Mouse (Mus musculus) kidney, postnatal 14 days (tissue): ENCODE measurements at regions not wholly inside any gene's neighbourhood (a gene's known extent, or its start where the extent isn't known, plus 50 kb on each side); places are given as distances from the start of the nearest gene placed in this dataset.

Source experiments
- DNase-seq: peaks from one replicate; pipeline ENCODE4 v3.0.0; 2022; ENCODE audit warnings: mixed read lengths

DNA sequence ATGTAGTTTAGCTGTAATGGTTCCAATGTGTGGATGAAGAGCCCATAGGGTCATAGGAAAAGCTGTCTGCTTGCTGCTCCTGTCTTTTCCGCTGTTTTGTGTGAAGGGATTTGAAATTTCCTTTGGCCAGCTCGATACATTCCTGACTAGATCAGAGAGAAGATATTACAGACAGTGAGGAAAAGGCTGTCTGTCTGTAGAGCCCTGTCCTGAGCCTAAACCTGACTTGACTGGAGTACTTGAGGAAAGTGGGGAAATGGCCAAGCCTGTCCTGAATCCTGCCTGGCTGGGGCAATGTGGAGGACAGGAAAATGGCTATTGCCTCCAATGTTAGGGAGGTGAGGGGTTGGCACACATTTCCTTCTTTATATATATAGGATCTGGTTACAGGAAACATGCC is 601.0 kb upstream of the Nrp1 start:
- peak; percentile 29 for DNase-seq

DNA sequence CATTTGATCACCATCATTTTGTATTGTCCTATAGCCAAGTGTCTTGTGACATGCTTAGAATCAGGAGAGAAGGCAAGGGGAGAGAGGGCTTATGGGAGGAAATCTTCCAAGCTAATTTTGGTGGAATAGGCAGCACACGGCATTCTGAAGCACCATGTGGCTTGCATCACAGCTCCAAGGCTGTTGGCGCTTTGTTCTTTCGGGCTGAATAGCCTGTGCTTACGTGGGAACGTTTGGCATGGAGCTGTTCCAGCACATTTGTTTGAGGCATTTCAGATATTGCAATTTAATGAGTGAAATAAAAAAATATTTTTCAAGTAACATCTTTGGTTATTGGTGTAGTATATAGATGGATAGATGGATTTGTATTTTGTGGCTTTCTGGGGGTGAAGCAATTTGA is 598.5 kb upstream of the Nrp1 start:
- DNase-seq, result no peak

DNA sequence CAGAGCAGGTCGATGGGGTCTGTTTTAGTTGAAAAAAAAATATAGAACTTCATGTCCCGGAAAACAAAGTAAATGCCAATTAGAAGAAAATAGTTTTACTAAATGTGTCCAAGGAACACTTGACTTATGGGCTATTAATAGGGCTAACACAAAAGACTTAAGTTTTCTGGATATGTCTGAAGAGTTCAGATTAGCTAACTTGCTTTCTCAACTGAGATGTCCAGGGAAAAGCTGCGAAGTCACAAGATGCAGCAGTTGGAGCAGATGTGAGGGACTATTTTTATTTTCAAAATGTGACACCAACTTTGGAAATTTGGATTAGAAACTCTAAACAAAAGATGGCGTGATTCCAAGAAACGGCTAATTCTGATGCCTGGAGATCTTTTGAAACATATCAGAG is 593.2 kb upstream of the Nrp1 start:
- no peak for DNase-seq

DNA sequence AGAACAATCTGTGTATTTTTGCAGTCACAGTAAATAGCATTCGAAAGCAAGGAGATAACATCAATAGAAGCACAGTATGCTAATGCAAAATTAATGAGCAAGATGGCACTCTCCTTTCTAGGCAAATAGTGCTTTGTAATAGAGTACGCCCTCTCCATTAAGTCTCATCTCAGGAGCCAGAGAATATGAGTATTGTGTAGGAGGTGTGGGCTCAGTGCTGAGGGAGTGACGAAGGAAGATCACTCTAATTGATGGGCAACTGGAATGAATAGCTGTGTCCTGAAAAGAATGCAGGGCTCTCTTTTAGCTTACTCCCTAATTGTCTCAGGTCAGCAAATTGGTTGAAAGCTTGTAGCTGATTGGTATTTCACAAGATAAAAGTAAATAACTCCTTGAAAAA is 590.1 kb upstream of the Nrp1 start:
- DNase-seq, result no peak

DNA sequence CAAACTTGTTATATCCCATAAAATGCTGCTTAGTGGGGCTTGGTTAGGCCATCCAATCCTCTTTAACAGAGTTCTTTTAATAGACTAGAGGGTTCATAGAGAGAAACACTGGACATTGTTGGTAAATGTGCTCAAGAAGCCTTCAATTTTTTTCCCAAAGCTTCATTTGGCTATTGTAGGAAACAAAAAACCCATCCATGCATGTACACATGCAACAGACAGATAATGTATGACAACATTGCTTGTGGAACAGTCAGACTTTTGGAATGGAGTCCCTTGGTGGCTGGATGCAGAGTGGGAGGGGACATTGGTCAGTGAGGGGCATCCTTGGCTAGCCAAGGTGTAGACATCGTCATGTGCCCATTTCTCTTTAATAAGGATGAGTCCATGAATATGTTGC is 588.8 kb upstream of the Nrp1 start:
- DNase-seq, result no peak

DNA sequence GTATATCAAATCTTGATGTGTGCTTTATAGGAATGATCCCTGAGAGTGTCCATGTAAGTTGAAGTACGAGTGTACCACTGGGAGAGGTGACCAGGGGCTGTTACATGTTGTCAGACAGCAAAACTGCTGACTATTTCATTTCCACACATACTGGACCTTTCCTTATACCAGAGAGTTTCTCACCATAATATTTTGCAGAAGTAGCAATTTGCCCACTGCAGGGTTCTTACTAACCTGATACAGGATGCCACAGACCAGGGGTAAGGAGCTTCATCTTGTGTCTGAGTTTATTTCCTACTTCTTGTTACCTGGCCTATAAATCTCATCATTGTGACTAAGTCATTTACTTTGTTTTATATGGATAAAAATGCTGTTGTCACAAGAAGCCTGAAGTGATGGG is 586.6 kb upstream of the Nrp1 start:
- DNase-seq, result no peak

DNA sequence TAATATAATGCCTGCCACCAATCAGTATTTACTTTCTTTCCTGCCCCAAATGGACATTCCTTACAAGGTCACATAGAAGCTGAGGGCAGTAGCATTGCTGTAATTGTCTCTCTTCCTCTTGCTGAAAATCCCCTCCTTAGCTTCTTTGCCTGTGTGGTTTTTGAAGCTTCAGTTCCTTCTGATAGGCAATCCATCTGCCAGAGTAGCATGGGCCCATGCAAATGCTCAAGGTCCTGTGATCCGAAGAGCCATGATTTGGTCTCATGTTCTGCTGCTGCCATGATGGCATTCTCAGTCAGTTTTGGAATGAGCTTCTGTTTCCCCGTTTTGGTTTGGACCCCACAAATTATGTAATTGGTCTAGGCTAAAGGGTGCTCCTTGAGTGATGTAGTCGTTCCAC is 586.0 kb upstream of the Nrp1 start:
- DNase-seq, result no peak

DNA sequence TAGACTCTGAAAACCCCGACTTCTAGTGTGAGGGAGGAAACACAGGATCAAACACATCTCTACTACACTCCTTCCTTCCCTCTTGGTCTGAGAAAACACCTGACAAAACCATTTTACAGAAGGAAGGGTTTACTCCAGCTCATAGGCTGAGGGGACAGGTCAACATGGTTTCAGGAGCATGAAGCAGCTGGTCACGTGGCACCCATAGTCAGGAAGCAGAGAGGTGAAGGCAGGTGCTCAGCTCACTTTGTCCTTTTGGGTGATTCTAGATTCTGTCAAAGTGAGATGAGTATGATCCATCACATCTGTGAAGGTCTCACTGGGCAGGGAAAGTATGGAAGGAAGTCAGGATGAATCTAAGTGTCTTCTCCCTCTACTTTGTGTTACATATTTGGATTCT is 585.5 kb upstream of the Nrp1 start:
- no peak for DNase-seq

DNA sequence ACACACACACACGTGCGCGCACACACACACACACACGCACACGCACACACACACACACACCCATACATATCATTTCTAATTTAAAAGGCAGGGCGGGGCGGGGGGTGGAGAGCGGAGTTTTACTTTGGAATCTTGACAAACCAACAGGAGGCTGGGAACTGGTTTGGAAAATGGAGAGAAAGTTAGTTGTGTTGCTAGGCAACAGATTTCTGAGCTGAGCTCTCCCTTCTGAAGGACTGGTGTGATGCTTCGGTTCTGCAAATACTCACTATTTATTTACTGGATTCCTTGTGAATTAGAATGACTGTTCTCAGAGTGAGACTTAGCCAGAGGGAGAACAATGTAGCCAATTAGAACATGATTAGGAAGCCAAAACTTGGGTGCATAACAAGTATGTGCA is 583.8 kb upstream of the Nrp1 start:
- DNase-seq, result no peak

DNA sequence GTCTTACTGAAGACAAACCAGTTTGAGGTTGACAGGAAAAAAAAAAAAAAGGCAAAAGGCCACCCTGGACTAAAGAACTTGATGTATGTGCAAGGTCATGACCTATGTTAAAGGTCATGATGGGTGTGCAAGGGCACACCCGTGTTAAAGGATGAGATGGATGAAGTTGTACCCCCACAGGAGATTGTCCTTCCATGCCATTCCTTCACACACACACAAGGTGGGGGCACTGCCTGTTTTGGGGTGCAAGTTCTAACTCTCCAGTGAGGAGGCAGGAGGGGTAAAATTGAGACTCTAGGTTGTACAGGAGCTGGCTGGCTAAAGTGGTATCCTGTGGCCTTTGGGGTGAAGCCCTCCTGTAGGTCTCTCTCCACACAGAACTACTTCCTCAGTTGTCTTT is 583.2 kb upstream of the Nrp1 start:
- DNase-seq, result no peak

DNA sequence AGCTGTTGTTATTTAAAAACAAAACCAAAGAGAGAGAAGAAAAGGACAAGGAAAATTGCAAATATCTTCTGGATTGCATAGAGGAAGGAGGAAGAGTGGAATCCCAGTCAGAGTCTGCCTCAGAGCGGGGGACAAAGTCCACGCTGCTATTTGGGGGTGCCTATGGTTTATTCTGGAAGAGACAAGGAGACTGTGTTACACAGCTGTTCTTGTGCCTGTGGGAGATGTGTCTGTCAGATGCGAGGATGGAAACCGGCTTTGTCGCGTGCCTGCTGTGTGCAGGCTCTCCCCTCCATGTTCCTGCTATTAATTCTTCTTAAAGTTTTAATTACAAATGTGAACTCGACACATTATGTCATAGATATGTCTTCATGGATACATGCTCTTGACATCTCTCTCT is 582.7 kb upstream of the Nrp1 start:
- DNase-seq, result no peak

DNA sequence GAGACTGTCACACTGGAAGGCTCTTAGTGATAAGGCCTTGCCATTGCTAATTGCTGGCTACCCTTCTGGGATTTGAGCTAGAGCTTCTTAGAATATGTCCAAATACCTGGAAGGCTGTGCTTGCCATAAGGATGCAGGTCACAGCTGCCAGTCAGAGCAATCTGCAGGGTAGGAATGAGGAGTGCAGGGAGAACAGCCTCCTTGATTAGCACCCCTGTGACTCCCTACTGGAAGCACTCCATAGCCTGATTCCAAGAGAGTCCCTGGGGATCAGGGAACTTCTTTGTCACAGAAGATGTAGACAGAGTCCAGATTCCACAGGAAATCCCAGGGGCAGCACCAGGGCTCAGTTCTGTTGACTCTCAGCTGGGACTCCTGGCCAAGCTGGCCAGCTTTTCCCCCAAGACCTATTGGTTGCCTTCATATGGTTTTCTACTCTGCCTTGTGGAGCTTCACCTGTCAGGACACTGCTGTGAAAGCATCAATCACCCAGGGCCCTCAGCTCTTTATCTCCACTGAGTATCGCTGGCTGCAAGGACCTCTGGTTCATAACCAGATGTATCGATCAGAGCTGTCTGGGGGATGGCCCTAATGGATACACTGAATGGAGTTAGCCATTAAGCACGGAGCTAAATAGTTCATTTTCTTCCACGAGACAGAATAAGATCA is 579.9 kb upstream of the Nrp1 start:
- DNase-seq, result no peak

DNA sequence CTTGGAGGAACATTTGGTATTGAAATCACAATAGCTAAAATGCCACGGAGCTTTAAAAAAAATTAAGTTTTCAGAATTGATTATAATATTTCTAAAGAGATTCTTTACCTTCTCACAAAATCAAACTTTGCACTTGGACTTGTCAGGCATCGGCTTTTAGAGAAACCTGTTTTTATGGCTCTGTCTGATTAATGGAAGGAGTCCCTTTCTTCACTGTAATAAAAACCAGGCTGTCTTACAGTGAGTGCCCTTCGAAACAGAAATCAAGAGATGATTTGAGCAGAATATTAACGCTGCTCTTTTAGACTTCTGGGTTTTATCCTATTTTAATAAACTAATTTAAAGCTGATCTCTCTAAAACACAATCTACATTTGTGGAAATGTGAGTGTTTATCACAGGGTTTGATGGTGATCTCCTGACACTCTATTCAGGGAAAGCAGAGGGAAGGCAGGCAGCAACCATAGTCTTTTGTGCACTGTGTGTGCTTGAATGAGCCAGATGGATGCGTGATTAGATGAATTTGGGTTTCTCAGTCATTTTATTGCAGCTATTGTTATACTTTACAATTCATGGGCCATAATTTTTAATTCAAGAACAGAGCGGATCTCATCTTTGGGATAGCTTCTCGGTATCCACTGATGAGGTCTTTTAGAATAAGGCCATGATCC is 579.2 kb upstream of the Nrp1 start:
- DNase-seq, result no peak

DNA sequence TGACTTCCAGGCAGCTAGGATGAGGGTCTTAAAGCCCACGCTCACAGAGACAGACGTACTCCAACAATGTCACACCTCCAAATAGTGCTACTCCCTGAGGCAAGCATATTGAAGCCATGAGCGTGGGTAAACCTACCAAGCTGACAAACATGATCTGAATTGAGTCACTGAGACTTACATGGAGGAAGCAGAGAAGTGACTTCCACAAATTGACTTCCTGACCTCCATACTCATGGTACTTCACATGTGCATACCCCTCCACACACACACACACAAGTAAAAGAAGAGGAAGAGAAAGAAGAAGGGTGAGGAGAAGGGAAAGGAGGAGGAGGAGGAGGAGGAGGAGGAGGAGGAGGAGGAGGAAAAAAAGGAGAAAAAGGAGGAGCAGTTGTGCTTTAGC is 577.8 kb upstream of the Nrp1 start:
- no peak for DNase-seq

DNA sequence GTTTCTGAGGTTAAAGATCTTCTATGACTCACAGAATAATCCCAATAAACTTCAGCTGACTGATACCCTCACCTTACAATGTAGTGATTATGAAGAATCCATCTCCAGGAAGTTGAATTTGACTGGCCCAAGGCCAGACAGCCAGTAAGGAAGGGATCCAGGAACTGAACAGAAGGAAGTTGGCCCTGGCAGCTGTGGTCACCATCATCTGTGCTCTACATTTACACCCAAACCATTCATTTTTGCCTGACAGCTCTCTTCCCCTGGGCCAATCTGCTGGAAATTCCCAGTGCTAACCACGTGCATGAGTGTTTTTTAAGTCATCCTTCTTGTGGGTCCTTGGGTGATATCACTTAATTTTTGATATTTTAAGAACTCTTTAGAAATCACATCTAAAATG is 577.4 kb upstream of the Nrp1 start:
- DNase-seq, result peak; percentile 61

DNA sequence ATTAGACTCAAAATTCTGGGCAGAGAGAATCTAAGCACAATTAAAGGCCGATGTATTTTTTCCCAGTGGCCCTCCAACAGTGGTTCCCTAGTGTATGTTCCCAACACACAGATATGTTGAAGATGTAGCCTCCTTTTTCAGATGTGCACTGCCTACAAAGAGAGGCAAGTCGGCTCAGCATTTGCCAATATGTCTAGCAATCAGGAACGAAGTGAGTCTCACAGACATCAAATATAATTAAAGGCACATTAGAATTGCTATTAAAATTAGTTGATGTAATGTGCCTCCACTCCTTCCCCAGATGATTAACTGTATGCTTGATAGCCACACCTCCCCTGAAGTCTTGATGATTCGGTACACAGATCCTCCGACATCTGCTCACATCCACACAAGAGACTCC is 565.8 kb upstream of the Nrp1 start:
- no peak for DNase-seq

DNA sequence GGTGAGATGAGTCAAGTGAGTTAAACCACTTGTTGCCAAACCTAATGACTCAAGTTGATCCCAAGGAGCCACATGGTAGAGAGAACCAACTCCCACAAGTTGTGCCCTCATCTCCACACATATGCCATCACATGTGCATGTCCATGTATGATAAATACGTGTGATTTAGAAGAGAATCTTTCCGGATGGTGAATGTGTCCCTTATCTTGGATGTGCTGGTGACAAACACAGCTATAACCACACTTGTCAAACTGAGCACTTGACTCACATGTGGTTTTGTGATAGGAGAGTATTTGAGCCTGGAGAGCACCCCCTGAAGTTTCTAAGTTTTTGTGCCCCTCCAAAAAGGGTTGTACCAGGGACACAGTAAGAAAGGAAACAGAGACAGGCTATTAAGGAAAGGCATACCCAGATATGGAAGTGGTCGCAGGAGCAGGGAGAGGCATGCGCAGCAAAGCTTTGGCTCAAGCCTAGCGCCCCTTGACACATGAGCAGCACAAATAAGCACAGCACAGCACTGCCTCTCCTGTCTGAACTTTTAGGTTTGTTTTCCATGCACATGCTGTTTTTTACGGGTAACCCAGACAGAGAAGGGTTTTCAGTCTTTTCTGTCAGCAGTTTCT is 558.4 kb upstream of the Nrp1 start:
- DNase-seq, result no peak

DNA sequence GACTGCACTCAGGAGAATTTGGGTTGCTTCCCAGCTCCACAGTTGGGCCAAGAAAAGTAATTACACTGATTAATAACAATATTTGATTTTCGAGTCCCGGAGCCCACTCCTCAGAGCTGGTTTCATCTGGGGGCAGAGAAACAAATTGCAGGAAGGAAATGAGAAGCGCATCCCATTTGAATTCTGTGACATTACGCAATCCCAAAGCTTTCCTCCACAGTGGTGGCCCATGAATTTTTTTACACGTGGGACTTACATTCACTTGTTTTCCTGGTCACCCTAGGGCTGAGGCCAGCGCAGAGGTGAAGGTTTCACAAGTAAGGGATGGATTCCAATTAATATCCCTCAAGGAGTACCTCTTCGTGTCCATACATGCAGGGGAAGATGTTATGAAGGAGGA is 556.3 kb upstream of the Nrp1 start:
- DNase-seq, result no peak

DNA sequence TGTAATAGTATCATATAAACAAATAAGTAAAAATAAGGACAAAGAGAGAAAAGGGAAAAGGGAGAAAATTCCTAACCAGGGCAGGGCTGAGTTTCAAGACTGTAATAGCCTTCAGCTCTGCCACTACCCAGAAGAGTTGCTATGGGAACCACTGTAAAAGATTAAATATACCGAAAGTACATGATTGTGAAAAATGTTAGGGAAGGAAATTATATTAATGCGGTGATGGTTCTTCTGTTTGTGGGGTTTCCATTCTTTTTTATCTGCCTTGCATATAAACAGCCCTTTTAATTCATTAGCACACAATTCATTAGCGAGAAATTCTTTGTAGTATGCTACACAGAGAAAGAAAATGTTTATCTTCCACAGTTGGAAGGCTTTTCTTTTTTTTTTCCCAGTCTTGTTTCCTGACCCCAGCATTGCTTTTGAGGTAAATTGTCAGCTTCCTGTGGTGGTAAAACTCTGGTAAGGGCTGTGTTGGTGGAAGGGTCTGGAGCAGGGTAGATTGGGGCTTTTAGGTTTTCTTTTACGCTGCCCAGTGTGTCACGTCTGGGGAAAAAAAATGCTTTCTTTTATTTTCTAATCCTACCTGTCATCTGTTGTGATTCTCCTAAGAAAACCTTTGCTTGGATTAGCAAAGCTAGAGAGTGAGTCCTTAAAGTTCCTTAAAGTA is 555.6 kb upstream of the Nrp1 start:
- DNase-seq, result no peak

DNA sequence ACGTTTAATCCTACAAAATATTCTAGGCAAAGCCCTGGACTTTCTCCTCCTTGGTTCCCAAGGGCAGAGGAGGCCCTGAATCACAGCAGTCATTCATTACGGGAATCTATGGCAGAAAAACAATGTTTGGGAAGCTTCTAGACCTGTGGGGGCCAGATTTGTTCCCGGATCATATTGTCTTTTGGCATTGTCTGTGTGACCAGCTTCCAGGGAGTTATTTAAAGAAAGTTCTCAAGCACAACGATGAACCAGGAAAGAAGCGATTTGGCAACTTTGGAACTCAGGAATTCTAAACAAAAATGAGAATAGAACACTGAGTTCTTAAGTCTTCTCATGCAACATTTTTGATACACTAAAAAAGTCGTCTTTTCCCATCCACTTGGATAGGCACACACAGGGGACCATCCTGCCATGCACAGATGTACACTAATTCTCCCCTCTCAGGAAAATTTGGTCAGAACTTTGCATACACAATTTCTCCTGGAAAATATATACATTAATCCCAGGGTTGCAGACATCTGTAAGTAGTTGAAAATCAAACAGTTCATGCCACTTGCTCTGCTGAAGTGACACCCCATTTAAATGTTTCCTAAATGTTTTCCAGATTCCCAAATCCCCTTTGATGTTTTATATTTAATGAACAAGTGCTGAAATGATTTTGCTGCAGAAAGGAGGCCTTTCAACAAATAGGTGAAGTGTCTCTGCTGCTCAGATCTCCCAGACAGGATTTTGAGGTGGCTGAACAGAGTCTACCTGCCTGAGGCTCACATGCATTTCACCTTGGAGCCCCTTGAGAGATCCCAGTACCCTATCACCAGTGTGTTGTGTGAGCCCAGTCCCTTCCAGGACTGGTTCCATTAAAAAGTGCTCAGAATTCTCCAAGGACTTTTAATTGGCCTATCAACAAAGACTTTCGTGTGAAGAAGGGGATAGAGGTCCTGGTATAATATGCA is 548.9 kb upstream of the Nrp1 start:
- no peak for DNase-seq

DNA sequence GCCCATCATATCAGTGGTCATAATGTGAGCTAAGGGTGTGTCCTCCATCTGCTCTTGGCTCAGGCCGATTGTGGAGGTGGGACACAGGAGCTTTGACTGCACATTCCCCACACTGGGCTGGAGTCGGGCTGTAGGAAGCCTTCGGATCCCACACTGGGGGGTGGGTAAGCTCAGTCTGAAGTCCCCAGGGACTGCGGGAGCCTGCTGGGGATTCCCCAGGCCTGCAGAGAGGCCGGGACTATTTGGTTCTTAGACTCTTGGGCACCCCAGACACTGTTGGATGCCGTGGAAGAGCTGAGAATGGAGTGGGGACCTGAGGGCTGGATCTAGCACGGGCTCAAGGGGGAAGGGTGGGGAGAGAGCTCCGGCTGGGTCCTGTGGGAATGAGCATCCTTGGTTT is 547.1 kb upstream of the Nrp1 start:
- no peak for DNase-seq

DNA sequence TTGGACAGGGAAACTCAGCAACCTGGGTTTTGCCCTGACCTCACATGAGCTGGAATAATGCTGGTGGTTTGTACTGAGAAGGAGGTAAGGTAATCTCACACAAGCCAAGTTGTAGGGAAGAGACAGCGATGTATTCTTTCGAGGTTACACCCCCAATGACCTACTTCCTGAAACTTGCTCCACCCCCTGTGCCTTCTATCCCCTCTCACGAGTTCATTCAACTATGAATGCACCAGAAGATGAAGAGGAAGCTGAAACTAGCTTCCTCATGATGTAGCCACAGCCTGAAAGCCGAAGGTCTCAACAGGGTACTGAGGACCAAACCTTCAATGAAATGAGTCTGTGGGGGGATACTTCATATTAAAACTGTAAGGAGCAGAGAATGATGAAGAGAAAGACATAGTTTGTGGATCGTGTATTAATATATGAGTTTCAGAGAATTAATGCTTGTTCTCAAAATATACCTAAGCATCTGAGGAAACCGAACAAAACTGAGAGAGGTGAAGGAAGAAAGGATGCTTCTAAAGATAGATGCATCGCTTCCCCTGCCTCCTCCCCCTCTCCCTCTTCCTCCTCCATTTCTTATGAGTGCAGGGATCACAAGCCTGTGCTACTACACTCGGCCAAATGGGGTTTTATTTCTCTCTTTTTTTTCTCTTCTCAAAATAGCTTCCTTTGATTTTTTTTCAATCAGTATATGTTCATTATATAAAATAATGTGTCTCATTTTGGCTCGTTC is 543.5 kb upstream of the Nrp1 start:
- no peak for DNase-seq
